Mouse (Mus musculus): ENCODE data around the gene Nrxn2. TPM values are rescaled to one million over a fixed set of nuclear protein-coding genes. Genes with fewer than 3 reads are reported as not detected.

The Nrxn2 gene
- 1 to 10 TPM; 1.4 to 1.7 TPM for total RNA-seq (2021)
- long read RNA-seq, experiment 1 = 0 reads
- long read RNA-seq, experiment 2, partial matches to known transcripts = 1 of 1 reads
- long read RNA-seq, experiment 2, other reads (novel, unspliced or antisense) = 0 of 1 reads

- DNase-seq = peak; percentile 80 to 82
- intact Hi-C loops (cut with DNase I) = loop anchor here (2.0 to 5.0 kb wide), 2 partner anchors 34 to 159 kb away; no protein-coding TSS in a partner anchor
Observed at GRCm38 (mm10) chr19:6418233-6418879, at the start of gene Nrxn2. Gene Nrxn2 (plus strand): TSS chr19:6418731.

GRCm38 (mm10) chr19:6370175-6370574, 48.4 kb upstream of the Nrxn2 start:
- intact Hi-C loops (cut with DNase I) = no loop called here
- no peak for DNase-seq

- intact Hi-C loops (cut with DNase I) = no loop called here
- DNase-seq = no peak
Observed at GRCm38 (mm10) chr19:6372433-6372832, 46.1 kb upstream of the Nrxn2 start.

GRCm38 (mm10) chr19:6373539-6374400, 44.8 kb upstream of the Nrxn2 start:
- DNase-seq = peak; percentile 81 to 85
- intact Hi-C loops (cut with DNase I) = no loop called here

GRCm38 (mm10) chr19:6374571-6374970, 44.0 kb upstream of the Nrxn2 start:
- intact Hi-C loops (cut with DNase I) = no loop called here

GRCm38 (mm10) chr19:6375423-6376254, 42.9 kb upstream of the Nrxn2 start:
- intact Hi-C loops (cut with DNase I) = no loop called here
- no peak for DNase-seq

More at GRCm38 (mm10) chr19:6374571-6374970, 44.0 kb upstream of the Nrxn2 start:
- no peak for DNase-seq

- intact Hi-C loops (cut with DNase I) = no loop called here
- DNase-seq = peak; percentile 63 to 69
Observed at GRCm38 (mm10) chr19:6376255-6376564, 42.3 kb upstream of the Nrxn2 start.

- intact Hi-C loops (cut with DNase I) = no loop called here
- no peak for DNase-seq
Observed at GRCm38 (mm10) chr19:6376643-6377042, 41.9 kb upstream of the Nrxn2 start.

- intact Hi-C loops (cut with DNase I) = no loop called here
- DNase-seq = no peak
Observed at GRCm38 (mm10) chr19:6377327-6378040, 41.0 kb upstream of the Nrxn2 start.

GRCm38 (mm10) chr19:6380411-6381166, 37.9 kb upstream of the Nrxn2 start:
- intact Hi-C loops (cut with DNase I) = no loop called here
- DNase-seq = no peak

GRCm38 (mm10) chr19:6381238-6381637, 37.3 kb upstream of the Nrxn2 start:
- intact Hi-C loops (cut with DNase I) = no loop called here
- no peak for DNase-seq

- peak in 1 of 2 experiments; percentile 32 for DNase-seq
Observed at GRCm38 (mm10) chr19:6382323-6382924, 36.1 kb upstream of the Nrxn2 start.

GRCm38 (mm10) chr19:6383470-6383869, 35.1 kb upstream of the Nrxn2 start:
- DNase-seq = peak; percentile 42 to 46
- intact Hi-C loops (cut with DNase I) = no loop called here

More at GRCm38 (mm10) chr19:6382323-6382924, 36.1 kb upstream of the Nrxn2 start:
- intact Hi-C loops (cut with DNase I) = no loop called here

GRCm38 (mm10) chr19:6384128-6384527, 34.4 kb upstream of the Nrxn2 start, which contains the start of gene Pygm:
Gene Pygm (plus strand): TSS chr19:6384399.
- peak; percentile 86 to 89 for DNase-seq
- intact Hi-C loops (cut with DNase I) = no loop called here

- peak; percentile 56 to 68 for DNase-seq
- intact Hi-C loops (cut with DNase I) = no loop called here
Observed at GRCm38 (mm10) chr19:6384954-6385353, 33.6 kb upstream of the Nrxn2 start.

GRCm38 (mm10) chr19:6385419-6385818, 33.1 kb upstream of the Nrxn2 start:
- no peak for DNase-seq
- intact Hi-C loops (cut with DNase I) = no loop called here

GRCm38 (mm10) chr19:6385821-6386220, 32.7 kb upstream of the Nrxn2 start:
- no peak for DNase-seq
- intact Hi-C loops (cut with DNase I) = no loop called here

GRCm38 (mm10) chr19:6386234-6386633, 32.3 kb upstream of the Nrxn2 start:
- intact Hi-C loops (cut with DNase I) = no loop called here
- no peak for DNase-seq

GRCm38 (mm10) chr19:6388006-6388405, 30.5 kb upstream of the Nrxn2 start:
- intact Hi-C loops (cut with DNase I) = no loop called here
- DNase-seq = no peak
